Mouse (Mus musculus) liver, postnatal 0 days (tissue): ENCODE measurements around the gene Map2k2.

Experiments used
- CTCF ChIP-seq: sonication (generic); IDR thresholded peaks from 2 replicates; pipeline ENCODE4 v1.5.1; 2016; ENCODE audit warnings: antibody characterized with exemption, low read depth
- EP300 ChIP-seq: IDR thresholded peaks from 2 replicates; pipeline ENCODE4 v1.6.1; 2016; ENCODE audit warnings: antibody characterized with exemption, low read depth, mild to moderate bottlenecking

DNA sequence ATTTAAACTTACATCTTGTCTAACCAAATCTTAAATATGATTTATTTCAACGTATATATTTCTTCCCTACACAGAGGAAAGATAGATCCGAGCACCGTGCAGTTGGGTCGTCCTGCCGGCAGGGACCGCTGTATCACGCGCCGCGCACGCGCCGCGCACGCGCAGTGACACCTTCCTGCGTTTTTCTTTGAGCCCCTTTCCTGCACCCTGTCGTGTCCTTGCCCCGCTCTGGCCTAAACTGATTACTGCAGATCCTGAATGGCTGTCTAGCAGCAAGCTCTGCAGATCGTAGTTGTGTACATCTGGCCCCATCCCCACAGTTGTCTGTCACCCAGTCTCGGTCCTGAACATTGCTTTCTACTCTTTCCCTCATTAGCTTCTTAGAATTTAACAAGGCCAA, 67.4 kb downstream of the Map2k2 start:
- TF ChIP-seq CTCF, result peak; percentile 96
- TF ChIP-seq EP300, result no peak
